Mouse (Mus musculus) CD4-positive helper T cell, adult 2 months (primary cell): ENCODE measurements around the gene Cript.
"Not testable (repeated sequence)": the region's sequence is repeated elsewhere in the genome, so short reads cannot be mapped to it uniquely, and the experiment has no call there.

Experiments used
- DNase-seq: peaks from one replicate; pipeline ENCODE4 v3.0.0-alpha.2; 2012; ENCODE audit warnings: low read depth, missing footprints, low spot score

The Cript gene

DNA sequence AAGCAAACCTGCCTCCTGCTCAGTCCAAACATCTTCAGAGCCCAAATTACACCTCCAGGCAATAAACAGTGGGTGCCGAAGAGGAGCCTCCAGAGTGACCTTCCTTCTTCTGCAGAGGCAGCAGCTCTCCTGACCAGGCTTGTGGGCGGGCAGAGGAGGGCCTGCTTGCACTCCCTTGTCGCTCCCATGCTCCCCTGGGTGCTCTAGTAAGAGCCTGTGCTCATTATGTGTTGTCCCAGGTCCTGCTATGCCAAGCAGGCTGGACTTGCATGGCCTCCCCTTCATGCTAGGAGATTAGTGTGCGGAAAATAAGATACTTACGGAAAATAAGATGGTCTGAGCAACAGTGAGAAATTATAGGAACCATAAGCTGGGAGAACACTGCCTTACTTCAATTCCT, 24.3 kb downstream of the Cript start:
- no peak for DNase-seq

DNA sequence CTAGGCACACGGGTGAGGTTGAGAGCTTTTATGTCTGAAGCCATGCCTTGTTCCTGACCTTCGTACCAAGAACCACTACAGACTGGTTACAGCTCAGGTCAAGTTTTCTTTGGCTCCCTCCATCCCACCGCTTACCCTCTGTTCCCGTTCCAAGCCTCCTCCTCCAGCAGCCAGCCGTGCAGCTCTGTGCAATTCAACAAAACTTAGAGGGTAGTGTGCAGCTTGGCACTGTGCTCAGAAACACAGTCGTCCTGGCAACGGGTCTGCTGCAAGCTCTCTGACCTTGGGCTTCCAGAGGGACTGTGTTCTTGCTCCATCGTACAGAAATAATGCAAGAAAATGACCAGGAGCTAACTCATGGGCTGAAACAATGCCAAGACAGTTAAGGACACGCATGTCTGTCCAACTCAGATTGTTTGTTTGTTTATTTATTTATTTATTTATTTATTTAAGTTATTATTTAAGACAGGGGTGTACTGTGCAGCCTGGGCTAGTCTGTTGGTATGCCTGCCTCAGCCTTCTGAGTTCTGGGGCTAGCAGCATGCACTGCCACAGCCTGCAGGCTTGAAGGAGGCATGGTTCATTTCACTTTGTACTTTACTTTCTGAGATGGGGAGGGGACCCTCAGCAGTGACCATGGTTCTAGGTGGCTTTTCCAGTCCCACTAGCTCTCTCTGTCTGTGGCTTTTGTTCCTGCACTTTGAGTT, 25.3 kb downstream of the Cript start:
- DNase-seq: no peak

GRCm38 (mm10) chr17:87051652-87052051, 26.3 kb downstream of the Cript start:
- DNase-seq: no peak

- DNase-seq: no peak
Measured at GRCm38 (mm10) chr17:87052432-87052831, 27.1 kb downstream of the Cript start.

DNA sequence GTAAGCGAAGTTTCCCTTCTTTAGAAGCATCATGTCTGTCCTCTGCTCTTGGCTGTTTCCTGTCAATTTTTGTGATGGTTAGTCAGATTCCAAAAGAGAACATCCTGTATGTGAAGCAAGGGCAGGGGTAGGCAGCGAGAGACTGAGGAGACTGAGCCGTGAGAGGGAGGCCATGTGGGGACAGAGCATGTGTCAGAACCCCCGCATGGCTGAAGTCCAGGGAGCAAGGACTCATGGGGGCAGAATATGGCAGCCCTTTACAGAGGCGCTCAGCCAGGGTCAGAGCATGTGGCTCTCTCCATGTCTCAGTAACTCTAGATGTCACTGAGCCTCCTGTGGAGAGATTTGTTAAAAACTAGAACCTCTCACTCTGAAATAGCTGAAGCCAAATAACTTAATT, 28.6 kb downstream of the Cript start:
- no peak for DNase-seq

DNA sequence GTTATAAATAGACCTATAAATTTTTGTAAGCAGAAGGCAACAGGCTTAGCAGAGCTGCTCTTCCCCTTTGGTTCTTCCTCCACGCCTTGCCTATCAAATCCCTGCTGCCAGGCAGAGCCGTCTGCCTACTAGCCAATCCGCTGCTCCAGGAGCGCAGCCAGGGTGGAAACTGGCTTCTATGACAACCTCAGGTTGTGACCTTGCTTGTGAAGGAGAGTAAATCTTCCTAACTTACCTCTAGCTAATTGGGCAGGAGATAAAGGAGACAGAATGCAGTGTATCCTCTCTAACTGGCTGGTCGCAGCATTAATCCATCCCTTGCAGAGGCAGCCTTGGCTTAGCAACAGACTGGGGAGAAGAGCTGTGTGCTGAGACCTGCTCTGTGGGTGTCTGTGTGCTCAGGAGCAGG, 29.7 kb downstream of the Cript start:
- DNase-seq: no peak

DNA sequence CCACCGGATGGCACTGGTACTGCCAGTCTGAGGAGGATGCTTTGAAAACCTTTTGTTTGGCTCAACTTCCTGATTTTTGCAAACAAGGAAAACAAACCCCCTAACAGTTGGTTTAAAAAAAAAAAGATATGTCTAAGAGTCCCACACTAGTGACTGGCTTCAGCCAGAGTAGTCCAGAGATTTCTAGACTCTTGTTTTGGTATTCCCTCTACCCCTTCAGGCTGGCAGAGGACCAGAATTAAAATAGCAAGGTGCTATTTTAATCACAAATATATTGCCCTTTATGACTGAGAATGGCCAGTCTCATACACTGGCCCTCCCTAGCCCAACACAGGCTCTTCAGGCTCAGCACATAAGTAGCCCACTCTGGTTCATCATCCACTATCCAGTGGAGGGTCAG, 30.3 kb downstream of the Cript start:
- no peak for DNase-seq

DNA sequence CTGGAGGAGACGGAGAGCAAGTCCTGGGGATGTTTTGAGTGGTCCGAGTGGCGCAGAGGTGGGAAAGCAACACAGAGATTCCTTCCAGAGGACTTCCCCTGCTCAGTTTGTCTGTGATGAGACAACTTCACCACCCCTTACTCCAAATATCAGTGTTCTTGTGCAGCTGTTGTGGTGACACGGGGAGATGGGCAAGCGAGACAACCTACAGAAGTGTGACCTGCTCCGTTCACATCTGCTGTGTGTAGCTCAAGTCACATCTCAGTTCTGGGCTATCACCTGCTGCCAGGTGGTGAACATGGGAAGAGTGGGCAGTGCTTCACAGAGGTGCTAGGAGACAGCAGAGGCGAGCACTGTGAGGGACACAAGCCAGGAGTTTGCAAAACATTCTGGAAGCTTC, 31.4 kb downstream of the Cript start:
- DNase-seq: no peak

DNA sequence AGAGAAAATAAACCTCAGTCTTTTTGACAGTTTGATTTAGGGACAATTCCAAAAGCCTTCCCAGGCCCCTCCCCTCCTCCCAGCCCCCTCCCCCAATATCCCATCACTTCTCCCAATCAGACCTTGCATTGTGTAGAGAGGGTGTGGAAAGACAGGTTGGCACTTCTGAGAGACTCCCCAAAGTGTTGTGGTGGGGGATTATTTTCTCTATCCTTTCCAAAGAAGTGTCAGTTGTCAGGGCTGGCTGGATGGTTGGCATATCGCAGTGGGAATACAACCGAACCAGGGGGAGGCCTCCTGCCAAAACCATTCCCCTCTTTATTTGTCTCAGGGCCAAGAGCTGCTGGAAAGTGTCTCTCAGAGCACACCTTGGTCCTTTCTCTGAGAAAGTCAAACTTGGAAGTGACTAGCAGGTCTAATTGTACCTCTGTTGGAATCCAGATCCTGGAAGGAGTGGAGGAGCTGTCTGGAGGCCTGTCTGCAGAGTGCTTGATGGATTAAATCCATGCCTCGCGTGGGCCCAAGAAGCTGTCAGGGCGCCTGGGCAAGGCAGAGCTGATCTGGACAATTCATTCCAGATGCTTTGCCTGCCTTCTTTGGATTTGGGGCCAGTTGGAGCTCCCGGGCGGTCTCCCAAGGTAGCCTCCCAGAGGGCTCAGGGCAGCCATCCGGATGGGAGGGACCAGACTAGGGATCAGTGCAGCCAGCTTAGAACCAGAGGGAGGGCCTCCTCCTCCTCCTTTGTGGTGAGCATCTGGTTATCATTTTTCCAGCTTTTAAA, 32.3 kb downstream of the Cript start:
- no peak for DNase-seq

DNA sequence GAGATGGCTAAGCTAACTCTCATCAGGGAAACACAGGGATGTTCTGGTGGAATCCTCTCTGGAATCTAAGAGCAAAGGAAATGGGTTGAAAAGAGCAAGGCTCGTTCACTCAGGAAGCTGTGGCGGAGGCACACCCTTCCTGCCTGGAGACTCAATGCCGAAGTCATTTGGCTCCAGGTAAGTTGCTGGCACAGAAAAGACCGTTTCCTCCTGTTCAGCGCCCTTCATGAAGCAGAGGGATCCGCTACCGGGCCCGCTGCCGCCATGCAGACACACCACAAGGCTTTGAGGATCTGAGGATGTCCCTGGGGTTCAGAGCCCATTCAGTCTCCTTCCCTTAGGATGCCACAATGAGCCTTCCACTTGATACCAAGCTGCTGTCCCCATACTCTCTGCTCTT, 37.3 kb downstream of the Cript start:
- DNase-seq: no peak

GRCm38 (mm10) chr17:87063461-87063860, 38.1 kb downstream of the Cript start:
- DNase-seq: no peak

GRCm38 (mm10) chr17:87063969-87064368, 38.6 kb downstream of the Cript start:
- DNase-seq: peak; percentile 10

- no peak for DNase-seq
Measured at GRCm38 (mm10) chr17:87068997-87069396, 43.6 kb downstream of the Cript start.

DNA sequence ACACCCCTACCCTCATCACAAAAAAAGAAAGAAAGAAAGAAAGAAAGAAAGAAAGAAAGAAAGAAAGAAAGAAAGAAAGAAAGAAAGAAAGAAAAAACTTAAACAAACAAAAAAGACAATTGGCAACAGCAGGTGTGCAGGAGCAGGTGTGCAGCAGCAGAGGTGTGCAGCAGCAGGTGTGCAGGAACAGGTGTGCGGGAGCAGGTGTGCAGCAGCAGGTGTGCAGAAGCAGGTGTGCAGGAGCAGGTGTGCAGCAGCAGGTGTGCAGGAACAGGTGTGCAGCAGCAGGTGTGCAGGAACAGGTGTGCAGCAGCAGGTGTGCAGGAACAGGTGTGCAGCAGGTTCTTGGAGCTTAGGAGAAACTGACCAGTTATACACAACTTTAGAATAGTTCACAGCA, 46.8 kb downstream of the Cript start:
- not testable (repeated sequence) for DNase-seq

- DNase-seq: no peak
Measured at GRCm38 (mm10) chr17:87072766-87073440, 47.6 kb downstream of the Cript start.

DNA sequence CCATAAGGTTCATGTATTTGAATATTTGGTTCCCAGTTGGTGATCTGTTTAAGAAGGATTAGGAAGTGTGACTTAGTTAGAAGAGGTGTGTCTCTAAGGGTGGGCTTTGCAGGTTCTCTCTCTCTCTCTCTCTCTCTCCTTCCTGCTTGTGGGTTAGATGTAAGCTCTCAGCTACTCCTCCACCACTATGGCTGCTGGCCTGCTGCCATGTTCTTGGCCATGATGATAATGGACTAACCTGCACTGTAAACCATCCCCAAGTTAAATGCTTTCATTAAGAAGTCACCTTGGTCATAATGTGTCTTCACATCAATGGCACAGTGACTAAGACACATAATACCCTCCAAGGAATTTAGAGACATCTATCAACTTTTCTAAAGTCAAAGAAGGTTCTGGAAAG, 48.1 kb downstream of the Cript start:
- DNase-seq: no peak

DNA sequence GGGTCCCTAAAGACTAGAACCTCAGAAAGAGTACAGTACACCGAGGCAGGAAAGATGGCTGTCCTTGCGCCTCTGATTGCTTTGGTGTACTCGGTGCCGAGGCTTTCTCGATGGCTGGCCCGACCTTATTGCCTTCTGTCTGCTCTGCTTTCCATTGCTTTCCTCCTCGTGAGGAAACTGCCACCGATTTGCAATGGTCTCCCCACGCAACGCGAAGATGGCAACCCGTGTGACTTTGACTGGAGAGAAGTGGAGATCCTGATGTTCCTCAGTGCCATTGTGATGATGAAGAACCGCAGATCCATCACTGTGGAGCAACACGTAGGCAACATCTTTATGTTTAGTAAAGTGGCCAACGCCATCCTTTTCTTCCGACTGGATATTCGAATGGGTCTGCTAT, 52.9 kb downstream of the Cript start:
- DNase-seq: not testable (repeated sequence)

- DNase-seq: no peak
Measured at GRCm38 (mm10) chr17:87080724-87081123, 55.4 kb downstream of the Cript start.

DNA sequence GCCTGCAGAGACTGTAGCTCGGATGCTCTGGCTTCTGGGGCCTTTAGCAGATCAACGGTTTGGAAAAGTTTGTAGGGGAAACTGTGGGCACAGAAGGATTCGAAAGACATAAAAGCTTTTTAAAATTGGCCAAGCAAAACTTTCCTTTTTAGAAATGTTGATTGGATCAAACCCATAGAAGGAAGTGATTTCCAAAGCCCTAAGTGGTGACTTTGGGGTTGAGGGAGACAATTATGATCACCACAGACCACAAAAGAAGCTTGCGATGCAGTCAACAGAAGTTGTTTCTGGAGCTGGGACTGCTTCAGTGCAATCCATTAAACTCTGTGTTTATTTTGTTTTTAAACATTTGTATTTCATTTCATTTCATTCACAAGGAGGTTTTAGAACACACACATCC, 57.2 kb downstream of the Cript start:
- DNase-seq: no peak

DNA sequence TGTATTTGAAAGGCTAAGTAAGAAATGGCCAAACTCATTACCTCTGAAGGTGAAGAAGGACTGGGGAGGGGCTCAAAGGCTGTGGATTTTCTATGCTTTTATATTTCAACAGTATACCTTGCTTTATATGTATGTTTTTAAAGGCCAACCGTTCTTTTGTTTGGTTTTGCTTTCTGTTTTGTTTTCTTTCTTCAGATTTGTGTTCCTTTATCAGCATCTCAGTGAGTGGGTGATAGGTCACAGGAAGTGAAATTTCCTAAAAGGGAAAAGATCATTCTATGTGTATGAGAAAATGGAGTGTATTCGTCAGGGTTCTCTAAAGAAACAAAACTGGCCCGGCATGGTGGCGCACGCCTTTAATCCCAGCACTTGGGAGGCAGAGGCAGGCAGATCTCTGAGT, 58.3 kb downstream of the Cript start:
- peak; percentile 32 for DNase-seq
